Mouse (Mus musculus) CH12.LX (cell line): ENCODE measurements around the gene Cyth4. TPM values are rescaled to one million over a fixed set of nuclear protein-coding genes. Genes with fewer than 3 reads are reported as not detected.

Experiments used
- DNase-seq: peaks from one replicate; pipeline ENCODE4 v3.0.0-alpha.2; 2013; ENCODE audit errors: extremely low read depth
- H3K27ac ChIP-seq: 2 replicates; pipeline ENCODE4 v1.5.1; 2012; ENCODE audit warnings: low read depth, mild to moderate bottlenecking, control low read depth, moderate library complexity; ENCODE audit not compliant: insufficient read depth
- H3K27me3 ChIP-seq: replicated peaks from 2 replicates; pipeline ENCODE3; 2012; ENCODE audit warnings: inconsistent platforms
- H3K36me3 ChIP-seq, 2 experiments: replicated peaks in 1 of 2; 2 replicates each; pipeline versions ENCODE3 to v1.6.1; 2012; ENCODE audit warnings: inconsistent platforms in 1 of 2, low read length in 1 of 2, mild to moderate bottlenecking in 1 of 2, mixed read lengths in 1 of 2, moderate library complexity in 1 of 2; ENCODE audit not compliant: control insufficient read depth in 1 of 2, insufficient read depth in 1 of 2
- H3K4me1 ChIP-seq, 2 experiments: 2 replicates each; pipeline ENCODE4 v1.6.1; 2012; ENCODE audit warnings: inconsistent platforms in 1 of 2, moderate library complexity in 1 of 2; ENCODE audit not compliant: insufficient read depth in 2 of 2, control insufficient read depth in 1 of 2
- H3K4me2 ChIP-seq: 2 replicates; pipeline ENCODE4 v1.6.1; 2012; ENCODE audit warnings: low read depth, mild to moderate bottlenecking, control low read depth; ENCODE audit not compliant: poor library complexity, insufficient read depth, severe bottlenecking
- H3K4me3 ChIP-seq, 3 experiments: fragments of 150-350 bp in 1 of 3; sonication (generic) in 1 of 3; replicated peaks in 1 of 3; 2 replicates each; pipeline versions ENCODE3 to v1.5.1; 2011 to 2012; ENCODE audit warnings: low read depth in 2 of 3, low read length in 2 of 3, mild to moderate bottlenecking in 2 of 3, moderate library complexity in 2 of 3, control low read depth in 1 of 3, improper control_type of control experiment in 1 of 3, inconsistent platforms in 1 of 3, mixed read lengths in 1 of 3; ENCODE audit not compliant: poor library complexity in 1 of 3
- H3K79me2 ChIP-seq: replicated peaks from 2 replicates; pipeline ENCODE4 v1.6.1; 2012; ENCODE audit warnings: mild to moderate bottlenecking, moderate library complexity; ENCODE audit not compliant: control insufficient read depth, poor library complexity, insufficient read depth, severe bottlenecking; ENCODE audit errors: extremely low read depth
- H3K9ac ChIP-seq: 2 replicates; pipeline ENCODE4 v1.6.1; 2012; ENCODE audit warnings: low read depth, mild to moderate bottlenecking, control low read depth, moderate library complexity; ENCODE audit not compliant: insufficient read depth
- H3K9me3 ChIP-seq: replicated peaks from 2 replicates; pipeline ENCODE3; 2012; ENCODE audit warnings: low read length, inconsistent platforms, mixed read lengths
- BHLHE40 ChIP-seq: IDR thresholded peaks from 2 replicates; pipeline ENCODE4 v1.6.1; 2011; ENCODE audit warnings: mild to moderate bottlenecking, low read depth, low read length, improper control_type of control experiment
- CHD1 ChIP-seq: IDR thresholded peaks from 2 replicates; pipeline ENCODE4 v1.6.1; 2012; ENCODE audit warnings: low read depth, low read length, improper control_type of control experiment, inconsistent platforms
- CTCF ChIP-seq, 2 experiments: IDR thresholded peaks in 1 of 2; conservative IDR thresholded peaks in 1 of 2; 2 replicates each; pipeline ENCODE4 v1.5.1; 2011 to 2012; ENCODE audit warnings: low read depth in 2 of 2, low read length in 2 of 2, improper control_type of control experiment in 1 of 2, inconsistent platforms in 1 of 2, mild to moderate bottlenecking in 1 of 2, moderate library complexity in 1 of 2
- E2F4 ChIP-seq: IDR thresholded peaks from 2 replicates; pipeline ENCODE4 v1.6.1; 2011; ENCODE audit warnings: low read depth, low read length, improper control_type of control experiment; ENCODE audit not compliant: insufficient replicate concordance
- ELF1 ChIP-seq: IDR thresholded peaks from 2 replicates; pipeline ENCODE4 v1.6.1; 2014; ENCODE audit warnings: low read depth, mild to moderate bottlenecking, inconsistent platforms, low read length, improper control_type of control experiment
- ETS1 ChIP-seq: conservative IDR thresholded peaks from 2 replicates; pipeline ENCODE4 v1.6.1; 2012; ENCODE audit warnings: low read depth, mild to moderate bottlenecking, inconsistent platforms, low read length, improper control_type of control experiment, moderate library complexity
- GABPA ChIP-seq: IDR thresholded peaks from 2 replicates; pipeline ENCODE4 v1.6.1; 2012; ENCODE audit warnings: low read depth, low read length, improper control_type of control experiment, inconsistent platforms; ENCODE audit not compliant: insufficient replicate concordance
- HCFC1 ChIP-seq: IDR thresholded peaks from 2 replicates; pipeline ENCODE4 v1.6.1; 2012; ENCODE audit warnings: low read depth, mild to moderate bottlenecking, inconsistent platforms, low read length, improper control_type of control experiment
- JUND ChIP-seq: conservative IDR thresholded peaks from 2 replicates; pipeline ENCODE4 v1.6.1; 2011; ENCODE audit warnings: low read depth, low read length, improper control_type of control experiment
- MAFK ChIP-seq: IDR thresholded peaks from 2 replicates; pipeline ENCODE4 v1.6.1; 2011; ENCODE audit warnings: low read length, improper control_type of control experiment; ENCODE audit not compliant: insufficient replicate concordance
- MEF2A ChIP-seq: IDR thresholded peaks from 2 replicates; pipeline ENCODE4 v1.6.1; 2014; ENCODE audit warnings: low read depth, mild to moderate bottlenecking, inconsistent platforms, low read length, improper control_type of control experiment, borderline replicate concordance
- NELFE ChIP-seq: IDR thresholded peaks from 2 replicates; pipeline ENCODE4 v1.6.1; 2011; ENCODE audit warnings: low read depth, low read length, improper control_type of control experiment
- NRF1 ChIP-seq: IDR thresholded peaks from 2 replicates; pipeline ENCODE4 v1.6.1; 2014; ENCODE audit warnings: low read depth, mild to moderate bottlenecking, inconsistent platforms, low read length, improper control_type of control experiment, moderate library complexity
- POLR2AphosphoS2 ChIP-seq: IDR thresholded peaks from 2 replicates; pipeline ENCODE4 v1.6.1; 2011; ENCODE audit warnings: low read depth, low read length, improper control_type of control experiment
- RAD21 ChIP-seq: IDR thresholded peaks from 2 replicates; pipeline ENCODE4 v1.6.1; 2011; ENCODE audit warnings: low read depth, mild to moderate bottlenecking, low read length, improper control_type of control experiment, moderate library complexity
- RCOR1 ChIP-seq: conservative IDR thresholded peaks from 2 replicates; pipeline ENCODE4 v1.6.1; 2012; ENCODE audit warnings: low read depth, mild to moderate bottlenecking, inconsistent platforms, low read length, improper control_type of control experiment
- SIN3A ChIP-seq: IDR thresholded peaks from 2 replicates; pipeline ENCODE4 v1.6.1; 2012; ENCODE audit warnings: low read length, improper control_type of control experiment, inconsistent platforms
- TBP ChIP-seq: conservative IDR thresholded peaks from 2 replicates; pipeline ENCODE4 v1.6.1; 2011; ENCODE audit warnings: low read depth, low read length, improper control_type of control experiment
- TCF12 ChIP-seq: IDR thresholded peaks from 2 replicates; pipeline ENCODE4 v1.6.1; 2014; ENCODE audit warnings: low read depth, mild to moderate bottlenecking, inconsistent platforms, low read length, improper control_type of control experiment
- UBTF ChIP-seq: IDR thresholded peaks from 2 replicates; pipeline ENCODE4 v1.6.1; 2012; ENCODE audit warnings: low read depth, mild to moderate bottlenecking, inconsistent platforms, low read length, improper control_type of control experiment, moderate library complexity
- ZC3H11A ChIP-seq: IDR thresholded peaks from 2 replicates; pipeline ENCODE4 v1.6.1; 2012; ENCODE audit warnings: low read depth, mild to moderate bottlenecking, inconsistent platforms, low read length, improper control_type of control experiment
- ZKSCAN1 ChIP-seq: IDR thresholded peaks from 2 replicates; pipeline ENCODE4 v1.6.1; 2012; ENCODE audit warnings: low read depth, inconsistent platforms, low read length, improper control_type of control experiment, borderline replicate concordance
- ZMIZ1 ChIP-seq: IDR thresholded peaks from 2 replicates; pipeline ENCODE4 v1.6.1; 2012; ENCODE audit warnings: low read depth, mild to moderate bottlenecking, inconsistent platforms, low read length, improper control_type of control experiment
- ZNF384 ChIP-seq: IDR thresholded peaks from 2 replicates; pipeline ENCODE4 v1.6.1; 2012; ENCODE audit warnings: low read depth, low read length, improper control_type of control experiment, inconsistent platforms
- dilution Hi-C: fragments of 300-500 bp; cut with MboI; formaldehyde crosslinking; loops from 2 replicates; pipeline ENCODE4 v1.14.3; 2020; ENCODE audit warnings: low sequenced_read_pairs; ENCODE audit not compliant: extremely low pct_unique_long_range_greater_than_20kb, extremely low pct_ligation_motif_present
- in situ Hi-C: fragments of 300-500 bp; cut with MboI; formaldehyde crosslinking; loops from 3 replicates; pipeline ENCODE4 v1.14.3; 2019; ENCODE audit warnings: low sequenced_read_pairs, low pct_ligation_motif_present, low pct_unique_long_range_greater_than_20kb, mixed read lengths
- polyA plus RNA-seq: library from polyadenylated mRNA; unstranded; fragments of >175 nt; gene quantifications from 2 replicates; pipeline ENCODE4 v1.2.1, GENCODE M21; 2012; ENCODE audit warnings: low read depth; ENCODE audit not compliant: insufficient read length
- total RNA-seq, 2 experiments: library from RNA; depleted of rRNA; stranded (reverse); fragments of 300-350 nt in 1 of 2; fragments of >200 nt in 1 of 2; gene quantifications; 2 replicates each; pipeline ENCODE4 v1.2.3; 2012 to 2014

The Cyth4 gene
- total and polyA plus RNA-seq, 3 experiments = 39.2 to 75.3 (median 42.2) TPM

DNA sequence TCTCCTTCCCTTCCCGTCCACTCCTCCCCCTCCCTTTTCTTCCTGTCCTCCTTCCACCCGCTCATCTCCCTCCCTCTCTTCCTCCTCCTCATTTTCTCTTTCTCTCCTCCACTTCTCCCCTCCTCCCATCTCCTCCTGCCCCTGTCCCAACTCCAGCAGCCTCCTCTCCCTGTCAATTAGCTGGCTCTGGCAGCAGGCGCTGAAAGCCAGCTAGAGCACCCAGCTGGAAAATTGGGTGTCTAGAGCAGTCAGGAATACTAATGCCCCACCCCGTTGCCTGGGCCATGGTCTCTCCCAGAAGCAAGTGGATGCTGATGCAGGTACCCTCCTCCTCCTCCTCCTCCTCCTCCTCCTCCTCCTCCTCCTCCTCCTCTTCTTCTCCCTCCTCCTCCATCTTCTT is 54.3 kb downstream of the Cyth4 start:
- Histone ChIP-seq H3K27ac (no peak overlapping the region), H3K4me2 (no peak overlapping the region), H3K4me3 (no peak overlapping the region), H3K79me2 (no peaks in the 10 kb centered on the region), H3K36me3 (no peaks in the 10 kb centered on the region), H3K4me1 (no peaks in the 10 kb centered on the region), H3K27me3 (peaks cover 91% of the 10 kb centered on the region), H3K9me3 (peaks cover 12% of the 10 kb centered on the region), H3K9ac (no peak overlapping the region)
- TF ChIP-seq CHD1 = no peak
- TF ChIP-seq TBP = no peak
- TF ChIP-seq MAFK = no peak
- TF ChIP-seq MEF2A = no peak
- TF ChIP-seq POLR2AphosphoS2 = no peak
- no peak for TF ChIP-seq ZMIZ1
- TF ChIP-seq JUND = no peak
- no peak for TF ChIP-seq NELFE
- no peak for TF ChIP-seq RCOR1
- no peak for TF ChIP-seq SIN3A
- TF ChIP-seq ETS1 = no peak
- no peak for TF ChIP-seq ZKSCAN1
- TF ChIP-seq CTCF (conservative IDR thresholded peaks at IDR 0.05 in 1 of 2, IDR thresholded peaks at IDR 0.05 in 1 of 2; ENCODE audit: low read depth in 2 of 2, low read length in 2 of 2) = no peak
- no peak for TF ChIP-seq UBTF
- no peak for TF ChIP-seq ZC3H11A
- TF ChIP-seq HCFC1 = no peak
- in situ Hi-C loops = no loop called here
- DNase-seq = no peak
- dilution Hi-C loops = no loop called here

GRCm38 (mm10) chr15:78664268-78664667 is 67.4 kb downstream of the Cyth4 start:
- dilution Hi-C loops = no loop called here
- H3K9ac ChIP-seq = no peak overlapping the region
- DNase-seq = no peak
- no peaks in the 10 kb centered on the region for H3K79me2 ChIP-seq
- H3K36me3 ChIP-seq = no peaks in the 10 kb centered on the region
- H3K4me3 ChIP-seq = no peak overlapping the region
- H3K27me3 ChIP-seq = peaks cover 87% of the 10 kb centered on the region
- TF ChIP-seq NRF1 (no peak), E2F4 (no peak), POLR2AphosphoS2 (no peak), GABPA (no peak), MAFK (no peak), UBTF (no peak), BHLHE40 (no peak), HCFC1 (no peak), SIN3A (no peak), ZMIZ1 (no peak), ELF1 (no peak), ZKSCAN1 (no peak), RAD21 (no peak), TCF12 (no peak), ZNF384 (no peak), CTCF (conservative IDR thresholded peaks at IDR 0.05 in 1 of 2, IDR thresholded peaks at IDR 0.05 in 1 of 2; ENCODE audit: low read depth in 2 of 2, low read length in 2 of 2) (no peak), CHD1 (no peak)
- in situ Hi-C loops = no loop called here
- H3K9me3 ChIP-seq = peaks cover 6% of the 10 kb centered on the region
- no peak overlapping the region for H3K27ac ChIP-seq
- H3K4me1 ChIP-seq = no peaks in the 10 kb centered on the region
- H3K4me2 ChIP-seq = no peak overlapping the region
